Mouse (Mus musculus) urinary bladder, postnatal 0 days (tissue): Measurements from ENCODE around the gene Rplp1. TPM values are rescaled to one million over a fixed set of nuclear protein-coding genes. Genes with fewer than 3 reads are reported as not detected.

Experiments used
- polyA plus RNA-seq: library from polyadenylated mRNA; unstranded; fragments of >200 nt; fragmentation: Nextera tagmentation; extraction: Ambion mirVana; gene quantifications from 2 replicates; pipeline ENCODE4 v1.2.1, GENCODE M21; 2015

Rplp1 gene
- polyA plus RNA-seq, result 1,333 and 1,451 TPM in 2 replicates

DNA sequence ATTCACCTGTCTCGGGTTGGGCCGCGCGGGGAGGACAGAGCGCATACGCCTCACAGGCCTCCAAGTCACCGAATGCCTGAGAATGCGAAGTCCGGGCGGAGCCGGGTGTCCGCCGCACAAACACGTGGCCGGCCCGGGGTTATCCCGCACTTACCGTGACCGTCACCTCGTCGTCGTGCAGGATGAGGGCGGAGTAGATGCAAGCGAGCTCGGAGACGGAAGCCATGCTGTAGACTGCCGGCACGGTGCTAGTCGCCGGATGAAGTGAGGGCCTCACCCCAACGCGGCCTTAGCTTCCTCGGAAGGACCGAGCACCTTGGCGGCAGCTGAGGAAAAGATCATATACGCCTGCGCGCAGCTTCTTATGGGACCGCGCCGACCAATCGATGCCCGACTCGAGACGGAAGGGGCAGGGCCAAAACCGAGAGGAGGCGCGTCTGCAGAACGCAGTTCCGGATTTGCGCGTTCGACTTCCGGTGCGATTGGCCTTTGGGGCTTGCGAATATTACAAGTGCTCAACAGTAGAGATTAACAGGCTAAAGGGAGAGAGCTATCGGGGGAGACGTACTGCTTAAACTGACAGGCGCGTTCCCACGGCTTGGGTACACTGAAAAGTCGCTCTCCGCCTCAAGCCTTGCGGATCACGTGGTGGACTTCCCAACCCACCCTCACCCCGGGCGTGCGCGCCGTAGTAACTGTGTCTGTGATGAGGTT is at the start of gene Rplp1:
Gene Rplp1 (minus strand): TSS at position 340 of the 714 bp plus-strand sequence.

DNA sequence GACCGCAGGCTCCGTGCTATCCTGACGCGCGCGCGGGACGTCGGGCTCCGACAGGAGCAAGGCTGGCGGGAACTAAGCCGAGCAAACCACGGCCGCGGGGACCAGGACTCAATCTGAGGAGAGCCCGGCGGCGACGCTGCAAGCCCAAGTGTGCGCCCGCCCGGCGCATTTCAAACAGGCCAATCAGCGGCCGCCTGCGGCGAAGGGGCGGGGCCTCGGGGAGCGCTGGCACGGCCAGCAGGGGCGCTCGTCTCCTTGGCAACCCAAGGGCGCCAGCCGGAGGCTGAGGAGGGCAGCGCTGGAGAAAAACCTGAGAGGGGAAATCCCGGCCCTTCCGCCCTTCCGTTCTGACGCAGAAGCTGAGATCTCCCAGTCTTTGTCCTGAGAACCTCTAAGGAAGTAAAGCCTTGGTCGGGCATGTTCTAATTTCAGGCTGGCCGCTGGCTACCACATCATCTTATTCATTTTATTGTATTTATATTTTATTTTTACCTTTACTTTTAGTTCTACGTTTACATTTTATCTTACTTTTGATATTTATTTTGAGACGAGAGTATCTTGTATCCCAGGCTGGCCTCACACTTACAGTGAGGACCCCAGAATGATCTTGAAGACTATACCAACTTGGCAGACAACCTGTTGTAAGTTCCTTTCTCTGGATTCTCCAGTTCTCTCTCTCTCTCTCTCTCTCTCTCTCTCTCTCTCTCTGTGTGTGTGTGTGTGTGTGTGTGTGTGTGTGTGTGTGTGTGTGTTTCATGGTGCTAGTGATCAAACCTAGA is 32.5 kb upstream of the Rplp1 start, which contains the start of gene Kif23:
Gene Kif23 (minus strand): TSS at position 152 of the 779 bp plus-strand sequence.

Other genes starting within 250 kb of the Rplp1 start
- gene Kif23, start 32.2 kb upstream of the Rplp1 start, polyA plus RNA-seq, result 22.7 and 34.7 TPM in 2 replicates
- gene Paqr5, start 112.3 kb upstream of the Rplp1 start, polyA plus RNA-seq, result 91.5 and 99.1 TPM in 2 replicates
- 9.2 and 11.5 TPM in 2 replicates for gene Glce, start 208.1 kb upstream of the Rplp1 start, polyA plus RNA-seq